Mouse (Mus musculus): Measurements from ENCODE around the gene Psmd1. TPM values are rescaled to one million over a fixed set of nuclear protein-coding genes. Genes with fewer than 3 reads are reported as not detected.
A peak's percentile ranks its signal among the peaks of the same experiment; 100 is the strongest.

Gene Psmd1
- polyA plus RNA-seq, 1 experiment from 2014 or later: 154 TPM

DNA sequence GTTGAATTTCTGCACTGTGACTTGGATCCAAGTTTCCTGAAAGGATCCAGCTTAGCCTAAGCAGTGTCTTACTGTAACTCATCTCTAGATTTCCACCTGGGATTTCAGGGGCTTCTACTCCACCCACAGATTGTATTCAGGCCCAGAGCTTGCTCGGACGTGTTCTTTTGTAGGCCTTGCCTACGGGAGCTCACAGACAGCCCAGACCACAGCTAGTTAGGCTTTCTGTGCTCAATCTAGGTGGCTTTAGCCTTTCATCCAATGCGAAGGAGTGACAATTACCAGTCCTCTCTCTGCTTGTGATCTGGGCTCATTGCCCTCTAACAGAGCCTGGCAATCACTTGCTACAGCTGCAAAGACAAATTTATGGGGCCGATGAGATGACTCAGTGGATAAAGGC is 82.1 kb downstream of the Psmd1 start:
- WGBS: 80% methylated on average over 5 of the region's 5 CpGs
- Histone ChIP-seq H3K36me3 (peaks cover 3% of the 10 kb centered on the region), H3K4me3 (no peak overlapping the region), H3K27me3 (replicated peaks) (no peaks in the 10 kb centered on the region), H3K27ac (ENCODE audit: poor library complexity, severe bottlenecking) (no peak overlapping the region), H3K4me2 (no peak overlapping the region), H3K9ac (no peak overlapping the region), H3K4me1 (replicated peaks) (0 out of 2 replicates have a peak, but pooled peaks cover 6% of the 10 kb centered on the region), H3K9me3 (replicated peaks) (no peaks in the 10 kb centered on the region)
- ATAC-seq (ENCODE audit: insufficient number of reproducible peaks, low FRiP score): no peak

DNA sequence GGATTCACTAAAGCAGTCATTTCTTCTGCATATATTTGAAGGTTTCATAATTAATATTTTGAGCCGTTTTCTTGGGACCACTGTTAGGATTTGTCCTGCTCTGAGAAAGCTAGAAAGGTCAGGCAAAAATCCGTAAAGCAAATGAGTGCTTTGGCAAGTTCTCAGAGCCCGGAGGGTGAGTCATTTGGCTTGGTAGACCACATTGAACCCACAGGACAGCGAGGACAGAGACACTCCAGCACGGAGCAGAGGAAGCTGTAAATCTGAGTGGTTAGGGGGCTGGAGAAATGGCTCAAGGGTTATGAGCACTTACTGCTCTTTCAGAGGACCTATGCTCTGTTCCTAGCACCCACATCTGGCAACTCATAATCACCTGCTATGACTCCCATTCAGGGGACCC is 83.4 kb downstream of the Psmd1 start:
- no peak for ATAC-seq (ENCODE audit: insufficient number of reproducible peaks, low FRiP score)
- H3K27ac ChIP-seq (ENCODE audit: poor library complexity, severe bottlenecking): no peak overlapping the region
- no peaks in the 10 kb centered on the region for H3K9me3 ChIP-seq (replicated peaks)
- 0 out of 2 replicates have a peak, but pooled peaks cover 5% of the 10 kb centered on the region for H3K4me1 ChIP-seq (replicated peaks)
- no peak overlapping the region for H3K4me3 ChIP-seq
- 72% methylated on average over 5 of the region's 5 CpGs for WGBS
- no peaks in the 10 kb centered on the region for H3K36me3 ChIP-seq
- no peak overlapping the region for H3K9ac ChIP-seq
- H3K27me3 ChIP-seq (replicated peaks): no peaks in the 10 kb centered on the region
- no peak overlapping the region for H3K4me2 ChIP-seq

DNA sequence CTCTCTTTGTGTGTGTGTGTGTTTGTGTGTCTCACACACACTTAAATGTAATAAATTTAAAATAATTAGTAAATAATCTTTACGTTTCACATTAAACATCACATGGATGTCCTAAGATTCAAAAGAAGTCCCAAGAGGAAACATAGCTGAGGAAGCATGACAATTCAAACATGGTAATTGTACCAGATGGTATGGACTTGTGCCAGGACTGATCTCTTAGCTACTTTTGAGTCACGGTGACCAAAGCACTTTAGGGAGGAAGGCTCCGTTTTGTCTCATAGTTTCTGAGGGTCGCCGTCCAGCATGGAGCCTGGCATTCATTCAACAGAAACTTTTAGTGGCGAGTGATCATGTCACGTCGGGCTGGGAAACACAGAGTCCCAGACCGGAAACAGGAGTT is 84.0 kb downstream of the Psmd1 start:
- no peak overlapping the region for H3K4me2 ChIP-seq
- H3K4me1 ChIP-seq (replicated peaks): 0 out of 2 replicates have a peak, but pooled peaks cover 5% of the 10 kb centered on the region
- H3K9me3 ChIP-seq (replicated peaks): no peaks in the 10 kb centered on the region
- H3K27ac ChIP-seq (ENCODE audit: poor library complexity, severe bottlenecking): no peak overlapping the region
- no peak overlapping the region for H3K9ac ChIP-seq
- H3K27me3 ChIP-seq (replicated peaks): no peaks in the 10 kb centered on the region
- H3K36me3 ChIP-seq: no peaks in the 10 kb centered on the region
- H3K4me3 ChIP-seq: no peak overlapping the region
- 74% methylated on average over 9 of the region's 9 CpGs for WGBS
- no peak for ATAC-seq (ENCODE audit: insufficient number of reproducible peaks, low FRiP score)

DNA sequence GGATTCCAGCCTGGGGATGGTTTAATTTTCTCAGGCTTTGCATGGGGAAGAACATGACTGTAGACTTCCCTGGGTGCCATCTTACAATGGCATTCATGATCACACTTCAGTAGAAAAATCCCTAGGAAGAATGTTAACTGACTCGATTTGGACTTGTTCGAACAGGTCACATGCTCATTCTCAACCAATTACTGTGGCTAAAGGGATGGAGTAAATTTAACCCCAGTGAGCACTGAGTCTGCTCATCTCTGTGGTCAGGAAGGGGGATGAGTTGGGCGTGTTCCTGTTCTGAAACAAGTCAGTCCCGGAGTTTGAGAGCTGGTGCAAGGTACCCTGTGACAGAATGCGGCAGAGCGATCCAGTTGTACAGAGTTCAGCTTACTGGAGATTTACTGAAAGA is 86.7 kb downstream of the Psmd1 start:
- H3K4me1 ChIP-seq (replicated peaks): peaks cover 15% of the 10 kb centered on the region
- no peak overlapping the region for H3K27ac ChIP-seq (ENCODE audit: poor library complexity, severe bottlenecking)
- H3K9me3 ChIP-seq (replicated peaks): no peaks in the 10 kb centered on the region
- no peak overlapping the region for H3K9ac ChIP-seq
- 74% methylated on average over 6 of the region's 6 CpGs for WGBS
- H3K4me2 ChIP-seq: no peak overlapping the region
- H3K4me3 ChIP-seq: no peak overlapping the region
- H3K36me3 ChIP-seq: no peaks in the 10 kb centered on the region
- no peak for ATAC-seq (ENCODE audit: insufficient number of reproducible peaks, low FRiP score)
- H3K27me3 ChIP-seq (replicated peaks): no peaks in the 10 kb centered on the region

DNA sequence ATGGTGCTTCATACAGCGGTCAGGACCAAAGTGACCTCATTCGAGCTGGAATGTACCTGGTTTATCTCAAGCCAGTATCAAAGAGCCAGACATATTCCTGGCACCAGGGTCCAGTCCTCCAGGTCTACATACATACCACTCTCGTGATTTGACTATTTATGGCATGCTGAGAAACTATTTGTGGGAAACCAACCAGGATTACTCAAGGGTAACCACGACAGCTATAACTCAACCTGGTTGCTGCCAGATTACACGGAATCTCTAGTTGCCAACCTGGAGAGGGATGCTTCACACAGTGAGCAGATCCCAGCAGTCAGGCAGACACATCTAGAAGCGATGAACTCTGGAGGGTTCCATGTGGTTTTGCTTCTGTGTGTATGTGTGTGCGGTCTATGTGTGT is 87.2 kb downstream of the Psmd1 start:
- Histone ChIP-seq H3K4me1 (replicated peaks) (peaks cover 15% of the 10 kb centered on the region), H3K27ac (ENCODE audit: poor library complexity, severe bottlenecking) (no peak overlapping the region)
- WGBS: 57% methylated on average over 7 of the region's 7 CpGs

DNA sequence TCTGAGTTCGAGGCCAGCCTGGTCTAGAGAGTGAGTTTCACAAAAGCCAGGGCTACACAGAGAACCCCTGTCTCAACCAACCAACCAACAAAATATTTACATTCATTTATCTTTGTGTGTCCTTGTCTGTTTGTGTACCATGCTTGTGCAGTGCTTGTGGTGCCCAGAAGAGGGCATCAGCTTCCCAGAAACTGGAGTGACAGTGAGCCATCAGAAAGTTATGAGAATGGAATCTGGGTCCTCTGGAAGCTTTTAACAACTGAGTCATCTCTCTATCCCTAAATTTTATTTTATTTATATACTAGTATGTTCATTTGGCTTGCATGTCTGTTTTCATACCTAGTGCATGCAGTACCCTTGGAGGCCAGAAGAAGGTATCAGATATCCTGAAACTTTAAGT is 88.4 kb downstream of the Psmd1 start:
- ATAC-seq (ENCODE audit: insufficient number of reproducible peaks, low FRiP score): no peak
- Histone ChIP-seq H3K9me3 (replicated peaks) (no peaks in the 10 kb centered on the region), H3K4me2 (no peak overlapping the region), H3K9ac (no peak overlapping the region), H3K27ac (ENCODE audit: poor library complexity, severe bottlenecking) (no peak overlapping the region), H3K36me3 (0 out of 2 replicates have a peak, but pooled peaks cover under 1% of the 10 kb centered on the region), H3K4me3 (no peak overlapping the region), H3K4me1 (replicated peaks) (peaks cover 15% of the 10 kb centered on the region), H3K27me3 (replicated peaks) (no peaks in the 10 kb centered on the region)
- whole genome bisulfite sequencing: 90% methylated on average over 1 of the region's 1 CpGs

More for the DNA sequence above, 87.2 kb downstream of the Psmd1 start:
- Histone ChIP-seq H3K9ac (no peak overlapping the region), H3K4me3 (no peak overlapping the region), H3K36me3 (no peaks in the 10 kb centered on the region), H3K9me3 (replicated peaks) (no peaks in the 10 kb centered on the region), H3K27me3 (replicated peaks) (no peaks in the 10 kb centered on the region), H3K4me2 (no peak overlapping the region)
- no peak for ATAC-seq (ENCODE audit: insufficient number of reproducible peaks, low FRiP score)

DNA sequence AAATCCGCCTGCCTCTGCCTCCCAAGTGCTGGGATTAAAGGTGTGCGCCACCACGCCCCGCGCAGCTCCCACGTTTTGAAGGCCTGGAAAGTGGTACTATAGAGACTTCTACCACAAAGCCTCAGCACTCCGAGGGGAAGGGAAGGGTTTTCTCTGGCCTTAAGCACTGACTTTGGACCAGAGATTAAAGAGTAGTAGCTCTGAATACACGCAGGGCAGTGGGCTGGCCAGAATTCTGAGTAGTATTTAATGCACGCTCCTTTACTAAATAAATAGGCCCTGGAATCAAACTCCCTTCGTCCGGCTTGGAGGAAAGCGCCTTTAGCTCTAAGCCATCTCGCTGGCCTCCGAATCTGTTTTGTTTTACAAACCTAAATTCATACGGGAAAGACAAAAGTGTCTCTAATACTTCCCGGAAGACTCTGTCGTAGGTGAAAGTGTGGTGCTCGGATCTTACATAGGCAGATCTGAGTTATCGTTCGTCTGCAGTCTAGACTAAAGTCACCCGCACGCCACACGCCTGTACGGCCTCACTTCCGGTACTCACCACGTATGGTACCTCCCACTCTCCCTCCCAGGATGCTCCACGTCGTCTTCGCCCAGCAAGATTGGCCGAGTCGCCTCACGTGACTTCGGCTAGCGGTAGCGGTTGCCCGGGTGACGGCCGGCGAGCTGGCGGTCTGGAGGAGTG is 90.1 kb downstream of the Psmd1 start, which contains the start of gene Armc9:
TSS of gene Armc9 (plus strand) at position 648 of the 691 bp plus-strand sequence.
- peak within 1 kb of the TSS; percentile 87 for H3K4me2 ChIP-seq
- WGBS: 3% methylated on average over 40 of the region's 40 CpGs
- H3K27ac ChIP-seq (ENCODE audit: poor library complexity, severe bottlenecking): peak within 1 kb of the TSS; percentile 84
- H3K4me3 ChIP-seq: peak within 1 kb of the TSS; percentile 77
- H3K9ac ChIP-seq: peak within 1 kb of the TSS; percentile 87
- peaks cover 4% of the 10 kb centered on the region; the same call in 1 of the 2 replicates for H3K36me3 ChIP-seq
- ATAC-seq (ENCODE audit: insufficient number of reproducible peaks, low FRiP score): peak; percentile 99
- H3K4me1 ChIP-seq (replicated peaks): peaks cover 15% of the 10 kb centered on the region
- no peaks in the 10 kb centered on the region for H3K9me3 ChIP-seq (replicated peaks)
- no peaks in the 10 kb centered on the region for H3K27me3 ChIP-seq (replicated peaks)

DNA sequence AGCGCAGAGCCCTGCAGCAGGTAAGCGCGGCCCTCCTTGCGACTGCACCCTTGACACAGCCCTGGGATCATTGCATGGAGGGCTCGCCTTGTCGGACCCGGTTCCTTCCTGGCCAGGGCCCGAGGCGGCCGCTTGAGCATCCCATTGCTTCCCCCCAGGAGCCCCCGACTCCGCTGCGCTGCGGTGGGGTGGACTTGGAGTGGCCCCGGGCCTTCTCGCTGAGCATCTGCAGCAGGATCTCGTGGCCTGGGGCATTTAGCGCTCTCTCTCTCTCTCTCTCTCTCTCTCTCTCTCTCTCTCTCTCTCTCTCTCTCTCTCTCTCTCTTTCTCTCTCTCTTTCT is 90.6 kb downstream of the Psmd1 start:
- ATAC-seq (ENCODE audit: insufficient number of reproducible peaks, low FRiP score): no peak; the same call in 1 of the 2 replicates
- Histone ChIP-seq H3K4me2 (peak overlapping the region; percentile 87), H3K9me3 (replicated peaks) (no peaks in the 10 kb centered on the region), H3K9ac (peak overlapping the region; percentile 87), H3K27me3 (replicated peaks) (no peaks in the 10 kb centered on the region), H3K4me3 (peak overlapping the region; percentile 77), H3K4me1 (replicated peaks) (peaks cover 15% of the 10 kb centered on the region), H3K27ac (ENCODE audit: poor library complexity, severe bottlenecking) (no peak overlapping the region), H3K36me3 (peaks cover 4% of the 10 kb centered on the region; the same call in 1 of the 2 replicates)
- WGBS: under 1% methylated on average over 17 of the region's 18 CpGs

DNA sequence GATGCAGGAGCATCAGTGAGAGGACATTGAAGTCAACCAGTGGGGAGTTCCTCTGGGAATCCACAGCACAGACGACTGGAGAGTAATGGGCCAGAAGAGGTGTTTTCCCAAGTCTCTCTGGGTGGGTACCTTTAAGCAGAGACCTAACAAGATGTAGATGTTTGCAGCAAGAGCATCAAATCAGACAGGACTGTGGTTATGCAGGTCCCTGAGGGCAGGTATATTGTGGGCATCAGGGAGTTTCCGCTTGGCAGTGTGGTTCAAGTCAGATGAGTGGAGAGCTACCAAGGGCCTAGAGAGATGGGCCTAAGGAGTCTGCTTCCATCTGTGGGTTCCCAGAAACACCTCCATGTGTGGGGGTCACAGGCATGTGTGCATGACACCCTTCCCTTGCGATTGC is 91.9 kb downstream of the Psmd1 start:
- Histone ChIP-seq H3K9me3 (replicated peaks) (no peaks in the 10 kb centered on the region), H3K9ac (0 out of 2 replicates have a peak overlapping the region, but pooled peaks have one; percentile 16)

DNA sequence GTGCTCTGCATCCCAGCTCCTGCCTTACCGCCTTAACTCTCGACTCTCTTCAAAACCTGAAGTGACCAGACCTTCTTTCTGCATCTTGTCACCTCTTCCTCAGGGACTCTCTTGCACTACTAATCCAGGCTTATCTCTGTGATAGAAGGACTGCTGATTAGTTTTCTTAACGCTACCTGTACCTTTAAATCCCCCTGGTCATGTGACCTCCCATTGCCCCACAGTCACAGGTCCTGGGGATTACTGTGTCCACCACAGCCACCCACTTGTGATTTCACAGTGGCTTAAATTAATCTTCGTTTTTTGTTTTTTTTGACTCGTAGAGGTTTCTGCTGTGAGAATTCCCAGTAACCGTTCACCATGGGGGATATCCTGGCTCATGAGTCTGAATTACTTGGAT is 92.4 kb downstream of the Psmd1 start:
- Histone ChIP-seq H3K9me3 (replicated peaks) (no peaks in the 10 kb centered on the region), H3K4me1 (replicated peaks) (peaks cover 10% of the 10 kb centered on the region), H3K4me3 (no peak overlapping the region), H3K27me3 (replicated peaks) (no peaks in the 10 kb centered on the region), H3K9ac (no peak overlapping the region), H3K36me3 (peaks cover 21% of the 10 kb centered on the region), H3K4me2 (no peak overlapping the region), H3K27ac (ENCODE audit: poor library complexity, severe bottlenecking) (no peak overlapping the region)
- ATAC-seq (ENCODE audit: insufficient number of reproducible peaks, low FRiP score): no peak
- WGBS: 71% methylated on average over 6 of the region's 6 CpGs

More for the DNA sequence above, 91.9 kb downstream of the Psmd1 start:
- WGBS: 76% methylated on average over 3 of the region's 3 CpGs
- H3K27ac ChIP-seq (ENCODE audit: poor library complexity, severe bottlenecking): no peak overlapping the region
- H3K36me3 ChIP-seq: peaks cover 16% of the 10 kb centered on the region
- no peaks in the 10 kb centered on the region for H3K27me3 ChIP-seq (replicated peaks)
- no peak for ATAC-seq (ENCODE audit: insufficient number of reproducible peaks, low FRiP score)
- no peak overlapping the region for H3K4me2 ChIP-seq
- no peak overlapping the region for H3K4me3 ChIP-seq
- H3K4me1 ChIP-seq (replicated peaks): peaks cover 13% of the 10 kb centered on the region

DNA sequence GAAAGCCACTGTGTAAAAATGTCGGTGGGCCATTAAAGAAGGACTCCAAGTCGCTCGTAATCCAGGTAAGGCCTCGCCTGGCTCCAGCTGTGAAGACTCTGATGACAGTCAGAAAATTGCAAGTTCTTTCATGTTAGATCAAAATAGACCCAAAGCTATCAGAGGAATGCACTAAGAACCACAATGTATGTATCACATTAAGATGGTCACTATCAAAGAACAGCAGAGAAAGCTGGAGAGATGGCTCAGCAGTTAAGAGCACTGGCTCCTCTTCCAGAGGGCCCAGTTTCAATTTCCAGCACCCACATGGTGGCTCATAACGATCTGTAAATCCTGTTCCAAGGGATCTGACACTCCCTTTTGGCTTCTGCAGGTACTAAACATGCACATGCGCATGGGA is 95.9 kb downstream of the Psmd1 start:
- no peaks in the 10 kb centered on the region for H3K9me3 ChIP-seq (replicated peaks)
- no peaks in the 10 kb centered on the region for H3K27me3 ChIP-seq (replicated peaks)
- H3K4me2 ChIP-seq: no peak overlapping the region
- peaks cover 43% of the 10 kb centered on the region for H3K36me3 ChIP-seq
- peaks cover 4% of the 10 kb centered on the region for H3K4me1 ChIP-seq (replicated peaks)
- ATAC-seq (ENCODE audit: insufficient number of reproducible peaks, low FRiP score): no peak
- H3K27ac ChIP-seq (ENCODE audit: poor library complexity, severe bottlenecking): no peak overlapping the region
- H3K9ac ChIP-seq: no peak overlapping the region
- 87% methylated on average over 6 of the region's 6 CpGs for WGBS
- no peak overlapping the region for H3K4me3 ChIP-seq

DNA sequence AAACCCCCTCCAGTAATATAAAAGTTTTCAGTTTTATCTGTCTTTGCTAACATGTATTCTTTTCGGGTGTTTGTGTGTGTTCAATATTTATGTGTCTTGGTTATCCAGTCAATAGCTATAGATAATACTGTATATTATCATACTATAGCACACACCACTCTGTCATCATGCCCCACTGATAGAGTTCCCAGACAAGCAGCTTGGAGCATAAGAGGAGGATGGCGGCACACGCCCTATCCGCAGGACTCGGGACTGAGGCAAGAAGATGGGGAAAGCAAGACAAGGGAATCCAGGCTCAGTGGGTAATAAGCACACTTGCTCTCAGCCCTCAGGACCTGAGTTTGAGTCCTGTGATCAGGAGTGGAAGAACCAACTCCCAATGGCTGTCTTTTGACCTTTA is 96.3 kb downstream of the Psmd1 start:
- H3K4me2 ChIP-seq: no peak overlapping the region
- 92% methylated on average over 5 of the region's 5 CpGs for WGBS
- H3K9ac ChIP-seq: no peak overlapping the region
- no peak for ATAC-seq (ENCODE audit: insufficient number of reproducible peaks, low FRiP score)
- H3K27ac ChIP-seq (ENCODE audit: poor library complexity, severe bottlenecking): no peak overlapping the region
- H3K9me3 ChIP-seq (replicated peaks): no peaks in the 10 kb centered on the region
- no peak overlapping the region for H3K4me3 ChIP-seq
- peaks cover 46% of the 10 kb centered on the region for H3K36me3 ChIP-seq
- no peaks in the 10 kb centered on the region for H3K4me1 ChIP-seq (replicated peaks)
- H3K27me3 ChIP-seq (replicated peaks): no peaks in the 10 kb centered on the region

All from heart, embryonic 12.5 days (tissue).